Mouse (Mus musculus): ENCODE measurements around the gene Hpgds. TPM values are rescaled to one million over a fixed set of nuclear protein-coding genes. Genes with fewer than 3 reads are reported as not detected.

The Hpgds gene
- polyA plus RNA-seq, 1 experiment from 2014 or later: 7.7 TPM

DNA sequence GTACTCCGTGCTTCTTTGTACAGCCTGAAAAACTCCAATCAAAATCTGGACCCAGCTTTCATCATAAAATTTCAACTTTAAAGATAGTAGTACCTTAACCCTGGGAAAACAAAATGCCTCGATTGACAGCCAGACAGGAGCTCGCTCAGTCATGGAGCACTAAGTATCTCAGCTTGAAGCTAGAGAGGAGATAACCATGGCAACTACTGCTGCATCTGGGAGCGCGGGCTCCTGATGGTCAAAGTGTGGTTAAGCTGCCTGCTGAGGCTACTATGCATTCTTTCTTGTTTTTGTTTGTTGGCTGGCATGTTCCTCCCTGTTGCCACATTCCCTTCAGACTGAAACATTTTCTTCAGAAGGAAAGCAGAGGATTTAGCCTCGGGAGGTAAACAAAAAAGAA lies 12.3 kb downstream of the Hpgds start:
- 30% methylated on average over 6 of the region's 6 CpGs for WGBS
- peak; percentile 38 for DNase-seq (ENCODE audit: low spot score)
- Histone ChIP-seq H3K27ac (replicated peaks) (peak overlapping the region; percentile 42), H3K4me3 (no peak overlapping the region), H3K4me1 (peaks cover 9% of the 10 kb centered on the region), H3K9me3 (replicated peaks) (no peaks in the 10 kb centered on the region), H3K36me3 (peaks cover 8% of the 10 kb centered on the region; the same call in 1 of the 2 replicates), H3K27me3 (ENCODE audit: low read depth, poor library complexity, severe bottlenecking) (no peaks in the 10 kb centered on the region)

DNA sequence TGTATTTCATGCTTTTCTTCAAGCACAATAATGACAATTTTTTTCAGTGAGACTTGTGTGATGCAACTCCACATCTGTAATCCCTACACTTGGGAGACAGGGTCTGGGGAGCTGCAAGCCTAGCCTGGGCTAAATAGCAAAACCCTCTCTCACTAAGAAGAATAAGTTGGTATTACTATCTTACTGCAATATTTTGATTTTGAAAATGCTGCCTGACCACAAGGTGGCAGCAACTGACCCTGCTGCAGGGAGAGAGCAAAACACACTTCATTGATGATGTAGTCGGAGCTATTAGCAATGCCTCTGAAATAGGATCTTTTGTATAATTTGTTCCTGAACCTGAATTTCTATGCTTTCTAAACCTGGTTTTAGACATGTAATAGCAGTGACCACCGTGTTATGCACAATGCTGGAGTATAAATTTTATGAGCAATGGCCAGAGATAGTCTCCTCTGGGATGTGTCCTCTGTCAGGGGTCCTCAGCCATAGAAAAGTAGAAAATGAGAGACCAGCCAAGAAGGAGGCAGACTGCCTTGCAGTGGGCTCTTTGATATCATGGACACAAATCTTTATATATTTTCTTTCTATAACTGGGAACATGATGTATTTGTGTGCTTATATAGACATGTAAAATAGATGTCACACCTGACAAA lies 18.5 kb downstream of the Hpgds start:
- Histone ChIP-seq H3K4me1 (no peaks in the 10 kb centered on the region), H3K27me3 (ENCODE audit: low read depth, poor library complexity, severe bottlenecking) (no peaks in the 10 kb centered on the region), H3K36me3 (0 out of 2 replicates have a peak, but pooled peaks cover 10% of the 10 kb centered on the region), H3K9me3 (replicated peaks) (no peaks in the 10 kb centered on the region), H3K4me3 (no peak overlapping the region), H3K27ac (replicated peaks) (no peak overlapping the region)
- peak; percentile 43 for DNase-seq (ENCODE audit: low spot score)
- WGBS: 26% methylated on average over 2 of the region's 2 CpGs

DNA sequence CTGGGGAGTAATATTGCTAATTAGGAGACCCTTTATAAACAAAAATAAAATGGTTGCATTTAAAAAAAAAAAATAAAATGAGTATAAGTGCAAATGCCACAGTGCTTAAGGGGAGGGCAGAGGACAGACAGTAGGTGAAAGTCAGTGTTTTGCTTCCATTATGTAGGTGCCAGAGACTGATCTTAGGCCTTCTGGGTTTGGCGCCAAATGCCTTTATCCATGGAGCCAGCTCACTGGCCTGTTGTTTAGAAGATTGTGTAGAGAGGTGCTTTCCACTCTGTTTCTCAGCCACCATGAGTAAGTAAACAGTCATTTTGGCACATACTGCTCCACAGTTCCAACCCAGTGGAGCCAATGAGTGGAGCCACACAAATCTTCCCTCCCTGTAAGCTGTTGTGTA lies 27.2 kb downstream of the Hpgds start:
- Histone ChIP-seq H3K9me3 (replicated peaks) (no peaks in the 10 kb centered on the region), H3K27ac (replicated peaks) (no peak overlapping the region), H3K4me1 (no peaks in the 10 kb centered on the region), H3K36me3 (peaks cover 80% of the 10 kb centered on the region), H3K27me3 (ENCODE audit: low read depth, poor library complexity, severe bottlenecking) (no peaks in the 10 kb centered on the region), H3K4me3 (no peak overlapping the region)
- WGBS: 93% methylated on average over 1 of the region's 1 CpGs
- no peak for DNase-seq (ENCODE audit: low spot score)

DNA sequence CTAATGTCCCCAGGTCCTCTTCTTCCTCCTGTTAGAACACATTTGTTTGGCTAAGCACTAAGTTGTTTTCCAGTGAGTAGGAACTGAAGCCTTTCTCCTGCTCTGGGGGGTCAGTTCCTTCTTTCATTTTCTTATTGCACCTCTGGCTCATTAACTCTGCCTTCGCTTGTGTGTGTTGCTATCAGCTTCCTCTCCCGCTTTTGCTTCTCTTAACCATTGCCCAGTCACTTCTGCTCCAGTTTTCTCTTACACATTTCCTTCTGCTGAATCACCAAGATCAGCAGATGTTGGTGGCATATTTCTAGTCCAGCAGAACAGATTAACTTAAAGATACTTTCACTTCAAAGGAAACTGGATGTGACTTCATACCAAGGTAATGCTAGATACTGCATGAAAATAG lies 29.8 kb downstream of the Hpgds start:
- Histone ChIP-seq H3K27me3 (ENCODE audit: low read depth, poor library complexity, severe bottlenecking) (no peaks in the 10 kb centered on the region), H3K36me3 (peaks cover 97% of the 10 kb centered on the region), H3K4me1 (no peaks in the 10 kb centered on the region), H3K9me3 (replicated peaks) (no peaks in the 10 kb centered on the region), H3K4me3 (no peak overlapping the region), H3K27ac (replicated peaks) (no peak overlapping the region)
- DNase-seq (ENCODE audit: low spot score): no peak
- 94% methylated on average over 2 of the region's 2 CpGs for WGBS

DNA sequence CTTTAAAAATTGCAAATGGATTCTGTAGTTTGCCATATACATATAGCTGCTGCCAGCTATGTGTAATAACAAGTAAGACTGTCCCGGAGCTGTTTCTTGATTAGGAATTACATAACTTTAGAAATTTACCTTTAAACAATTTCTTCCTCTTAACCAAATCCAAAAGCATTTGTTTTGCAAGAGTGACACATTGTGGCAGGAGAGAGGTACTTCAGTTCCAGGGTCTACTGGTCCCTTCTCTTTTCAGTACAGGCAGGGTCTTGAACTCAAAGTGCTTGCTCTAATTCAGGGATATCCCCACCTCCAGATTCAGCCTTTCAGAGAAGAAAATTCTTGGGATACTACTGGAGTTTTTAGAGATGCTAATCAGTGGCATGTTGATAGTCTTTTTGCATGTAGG lies 65.6 kb downstream of the Hpgds start:
- Histone ChIP-seq H3K9me3 (replicated peaks) (no peaks in the 10 kb centered on the region), H3K4me1 (no peaks in the 10 kb centered on the region), H3K4me3 (no peak overlapping the region), H3K36me3 (peaks cover 83% of the 10 kb centered on the region), H3K27me3 (ENCODE audit: low read depth, poor library complexity, severe bottlenecking) (no peaks in the 10 kb centered on the region), H3K27ac (replicated peaks) (no peak overlapping the region)
- no peak for DNase-seq (ENCODE audit: low spot score)
- WGBS: 100% methylated on average over 1 of the region's 1 CpGs

DNA sequence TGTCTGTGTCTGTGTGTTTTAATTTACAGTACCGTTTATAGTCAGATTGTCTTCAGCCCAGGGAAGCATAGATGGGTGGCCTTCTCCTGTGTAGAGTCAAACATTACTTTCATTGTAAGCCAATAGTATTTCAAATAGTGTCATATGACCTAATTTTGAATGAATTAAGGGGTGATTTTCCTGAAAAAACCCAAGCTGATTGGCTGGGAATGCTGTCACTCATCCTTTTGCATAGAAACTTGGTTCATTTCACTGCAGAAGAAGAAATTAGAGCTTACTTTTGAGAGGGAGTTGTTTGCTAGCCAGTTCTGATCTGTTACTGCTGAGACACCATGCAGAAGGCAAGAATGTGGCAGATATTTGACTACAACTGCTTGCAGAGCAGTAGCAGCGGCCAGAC lies 69.5 kb downstream of the Hpgds start:
- peaks cover 86% of the 10 kb centered on the region for H3K36me3 ChIP-seq
- no peak for DNase-seq (ENCODE audit: low spot score)
- 81% methylated on average over 2 of the region's 2 CpGs for WGBS
- H3K27ac ChIP-seq (replicated peaks): no peak overlapping the region
- H3K4me1 ChIP-seq: no peaks in the 10 kb centered on the region
- no peak overlapping the region for H3K4me3 ChIP-seq
- no peaks in the 10 kb centered on the region for H3K9me3 ChIP-seq (replicated peaks)
- no peaks in the 10 kb centered on the region for H3K27me3 ChIP-seq (ENCODE audit: low read depth, poor library complexity, severe bottlenecking)

Other genes starting within 250 kb of the Hpgds start
- 116 and 118 TPM in 2 replicates for gene Smarcad1, start 102.3 kb downstream of the Hpgds start, polyA plus RNA-seq (2016; fragmentation: Nextera tagmentation; extraction: Ambion mirVana)
- gene C130060K24Rik, start 236.2 kb upstream of the Hpgds start, polyA plus RNA-seq (2016; fragmentation: Nextera tagmentation; extraction: Ambion mirVana): 3.8 and 5.5 TPM in 2 replicates

Measured in midbrain, embryonic 10.5 days (tissue).